Mouse (Mus musculus) myocyte (in vitro differentiated cells): Measurements from ENCODE around the gene Npas2.

Experiments used
- POLR2A ChIP-seq: IDR thresholded peaks from one replicate; pipeline ENCODE4 v1.6.1; 2011; ENCODE audit warnings: low read depth, mild to moderate bottlenecking, control low read depth, moderate library complexity; ENCODE audit not compliant: insufficient read length
- TCF12 ChIP-seq: IDR thresholded peaks from one replicate; pipeline ENCODE4 v1.6.1; 2011; ENCODE audit warnings: mild to moderate bottlenecking, control low read depth; ENCODE audit not compliant: poor library complexity, insufficient read depth, severe bottlenecking

DNA sequence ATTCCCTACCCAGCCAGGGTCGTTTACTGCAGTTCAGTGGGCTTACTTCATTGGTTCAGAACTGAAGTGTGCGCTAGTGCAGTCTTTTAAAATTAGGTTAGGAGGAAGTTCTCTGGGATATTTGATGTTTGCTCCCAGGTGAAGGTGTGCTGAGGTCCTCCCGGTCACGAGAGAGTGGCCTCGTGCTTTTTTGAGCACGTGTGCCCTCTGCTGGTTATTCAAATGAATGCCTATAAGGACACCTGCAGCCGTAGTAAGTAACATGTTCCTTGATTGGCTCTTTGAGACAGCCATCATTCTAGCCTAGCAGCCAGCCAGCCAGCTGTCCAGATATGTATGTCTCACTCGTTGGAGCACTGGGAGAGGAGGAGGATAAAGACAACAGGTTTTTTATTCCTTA is 147.1 kb downstream of the Npas2 start:
- no peak for TF ChIP-seq POLR2A
- no peak for TF ChIP-seq TCF12
